Mouse (Mus musculus) 3134 (cell line): Measurements from ENCODE around the gene Zfp704.

Experiments
- DNase-seq: peaks from one replicate; pipeline ENCODE4 v3.0.0-alpha.2; 2011; ENCODE audit warnings: low spot score; ENCODE audit not compliant: insufficient read length; ENCODE audit errors: extremely low read depth

Zfp704 gene

DNA sequence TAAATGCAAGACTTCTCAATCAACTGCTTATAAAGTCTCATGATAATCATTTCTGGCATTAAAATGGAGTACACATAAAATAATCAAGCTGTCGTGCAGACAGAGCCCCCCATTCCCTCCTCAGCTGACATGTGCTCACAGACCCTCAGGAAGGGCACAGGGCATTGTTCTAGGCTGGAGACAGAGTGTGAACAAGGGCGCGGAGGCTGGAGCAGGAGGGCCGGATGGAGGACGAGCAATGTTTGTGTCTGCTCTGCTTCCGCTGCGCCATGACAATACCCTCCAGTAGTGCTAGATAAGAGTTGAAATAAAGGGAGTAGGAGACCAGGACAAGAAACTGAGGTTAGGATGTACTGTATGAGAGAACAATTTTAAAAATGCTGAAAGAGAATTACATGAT, 46.3 kb downstream of the Zfp704 start:
- DNase-seq, result no peak

DNA sequence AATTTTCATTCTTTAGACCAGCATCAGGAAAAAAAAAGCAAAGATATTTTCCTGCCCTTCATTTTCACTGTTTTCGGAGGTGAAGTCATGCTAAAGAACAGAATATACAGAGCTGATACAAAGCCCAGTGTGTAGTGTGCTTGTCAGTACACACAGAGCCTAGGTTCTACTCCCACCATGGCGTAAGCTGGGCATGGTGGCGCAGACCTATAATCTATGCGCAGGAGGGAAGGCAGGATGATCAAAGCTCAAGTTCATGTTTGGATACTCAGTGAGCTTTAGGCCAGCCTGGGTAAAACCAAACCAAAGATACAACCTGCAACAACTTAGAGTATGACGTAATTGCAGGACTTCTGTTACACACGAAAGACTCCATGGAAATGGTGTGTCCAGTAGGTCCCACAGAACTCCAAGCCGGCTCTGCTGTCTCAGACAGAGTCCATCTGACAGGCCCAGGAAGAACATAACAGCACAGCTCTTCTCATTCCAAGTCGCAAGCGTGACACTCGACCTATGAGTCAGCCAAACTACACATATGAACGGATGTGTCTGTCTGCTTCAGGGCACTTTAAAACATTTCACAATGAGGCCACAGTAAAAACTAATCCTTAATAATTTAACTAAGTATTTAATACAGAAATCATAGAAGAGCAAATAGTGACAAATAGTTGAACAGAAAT, 47.1 kb downstream of the Zfp704 start:
- DNase-seq, result no peak

DNA sequence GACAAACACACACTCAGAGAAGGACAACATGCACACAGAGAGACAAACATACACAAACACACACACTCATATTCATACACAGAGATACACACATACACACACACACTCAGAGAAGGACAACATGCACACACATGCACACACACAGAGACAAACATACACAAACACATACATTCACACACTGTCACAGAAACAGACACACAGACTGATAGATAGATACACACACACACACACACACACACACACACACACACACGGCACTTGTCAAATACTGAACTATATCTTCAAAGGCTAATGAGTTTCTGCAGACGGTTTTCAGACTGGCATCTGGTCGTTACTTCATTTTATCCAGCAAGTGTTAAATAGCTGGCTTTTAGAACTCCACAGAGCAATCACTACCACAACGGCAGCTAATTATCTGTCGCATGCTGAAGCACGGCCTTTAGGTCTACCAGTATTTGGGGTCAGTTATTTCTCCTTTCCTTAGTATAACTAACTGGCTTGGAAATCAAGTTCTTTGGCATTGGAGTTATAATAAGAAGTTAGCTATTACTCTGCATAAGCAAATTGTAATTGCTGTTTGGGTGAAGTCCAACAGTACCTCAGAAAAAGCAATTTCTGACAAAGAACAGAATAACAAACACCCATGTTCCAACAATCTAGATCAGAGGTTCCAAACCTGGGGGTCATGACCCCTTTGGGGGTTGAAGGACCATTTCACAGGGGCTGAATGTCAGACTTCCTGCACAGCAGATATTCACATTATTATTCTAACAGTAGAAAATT, 51.9 kb downstream of the Zfp704 start:
- DNase-seq, result no peak

DNA sequence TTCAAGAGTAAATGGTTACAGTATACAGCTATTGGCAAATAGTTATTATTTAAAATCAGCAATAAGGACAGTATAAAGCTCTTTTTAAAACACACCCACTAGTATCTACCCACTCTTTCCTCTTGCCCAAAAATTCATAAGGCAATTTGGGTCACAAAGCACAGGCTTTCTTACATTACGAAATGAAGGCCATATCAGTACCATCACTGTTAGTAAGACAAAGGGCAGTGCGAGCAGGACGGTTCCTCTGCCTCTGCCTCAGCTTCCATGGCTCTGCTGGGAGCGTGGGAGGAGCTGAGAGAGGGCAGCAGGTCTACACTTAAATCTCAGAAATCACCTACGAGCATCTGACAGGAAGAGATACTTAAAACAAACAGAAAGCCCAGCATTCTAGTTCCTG, 53.7 kb downstream of the Zfp704 start:
- no peak for DNase-seq

DNA sequence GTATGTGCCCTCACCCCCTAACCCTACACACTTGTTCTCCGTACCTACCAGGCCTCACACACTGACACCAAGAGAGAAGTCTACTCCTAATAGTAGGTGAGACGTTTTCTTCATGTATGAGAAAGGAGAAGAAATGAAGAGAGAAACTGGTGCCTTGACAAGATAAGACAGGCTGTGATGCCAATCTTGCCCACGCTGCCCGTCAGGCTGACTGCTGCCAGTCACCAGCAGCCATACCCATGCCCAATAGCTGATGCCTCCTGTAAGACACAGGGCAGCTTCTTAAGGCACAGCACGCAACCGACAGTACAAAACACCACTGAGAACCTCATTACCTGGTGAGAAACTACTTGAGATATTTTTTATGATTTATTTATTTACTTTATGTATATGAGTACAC, 55.0 kb downstream of the Zfp704 start:
- DNase-seq, result no peak

DNA sequence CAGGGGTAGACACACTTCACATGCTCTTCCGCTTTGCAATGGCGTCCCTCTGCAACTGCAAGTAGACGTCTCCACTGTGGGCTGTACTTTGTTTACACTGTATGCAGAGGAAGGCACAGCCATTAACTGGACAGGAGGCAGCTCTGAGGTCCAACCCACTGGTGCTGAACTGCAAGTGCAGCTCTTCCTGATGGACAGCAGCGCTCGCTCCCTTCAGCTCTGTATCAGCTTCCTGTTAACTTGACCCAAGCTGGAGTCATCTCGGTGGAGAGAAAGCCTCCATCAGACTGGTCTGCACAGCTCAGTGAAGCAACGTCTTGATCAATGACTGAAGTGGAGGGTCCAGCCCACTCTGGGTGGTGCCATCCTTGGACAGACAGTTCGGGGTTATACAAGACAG, 57.6 kb downstream of the Zfp704 start:
- no peak for DNase-seq

DNA sequence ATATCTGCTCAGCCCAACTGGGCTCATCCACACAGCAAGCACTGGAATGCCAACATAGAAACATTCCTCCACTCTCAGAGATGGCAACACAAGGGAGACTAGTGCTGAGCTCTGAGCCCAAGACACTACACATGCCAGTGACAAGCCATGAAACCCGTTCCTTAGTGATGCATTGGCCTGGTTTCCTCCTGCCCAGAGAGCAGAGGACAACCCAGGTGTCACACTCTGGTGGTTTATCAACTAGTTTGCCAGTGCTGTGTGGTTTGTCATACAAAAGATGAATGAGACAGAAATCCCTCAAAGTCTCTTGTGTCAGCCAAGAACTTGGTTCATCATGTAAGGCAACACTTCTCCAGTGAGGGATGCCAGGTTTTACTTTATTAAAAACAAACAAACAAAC, 59.0 kb downstream of the Zfp704 start:
- DNase-seq, result no peak

DNA sequence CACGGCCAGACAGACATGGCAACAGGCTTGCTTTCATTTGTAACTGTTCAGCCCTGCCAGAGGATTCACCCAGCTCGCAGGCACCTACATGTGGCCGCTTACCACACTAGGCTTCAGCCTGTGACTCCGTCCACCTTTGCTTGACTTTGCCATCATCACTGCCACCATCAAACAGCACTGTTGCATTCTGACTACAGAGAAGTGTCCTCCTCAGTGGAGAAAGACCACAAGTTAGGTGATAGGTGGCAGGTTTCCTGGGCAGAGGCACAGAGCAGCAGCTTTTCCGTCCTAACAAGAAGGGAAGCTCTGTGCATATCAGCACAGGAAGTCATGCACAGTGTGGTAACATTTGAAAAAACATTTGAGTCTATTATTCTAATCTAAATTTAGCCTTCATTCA, 60.1 kb downstream of the Zfp704 start:
- no peak for DNase-seq

DNA sequence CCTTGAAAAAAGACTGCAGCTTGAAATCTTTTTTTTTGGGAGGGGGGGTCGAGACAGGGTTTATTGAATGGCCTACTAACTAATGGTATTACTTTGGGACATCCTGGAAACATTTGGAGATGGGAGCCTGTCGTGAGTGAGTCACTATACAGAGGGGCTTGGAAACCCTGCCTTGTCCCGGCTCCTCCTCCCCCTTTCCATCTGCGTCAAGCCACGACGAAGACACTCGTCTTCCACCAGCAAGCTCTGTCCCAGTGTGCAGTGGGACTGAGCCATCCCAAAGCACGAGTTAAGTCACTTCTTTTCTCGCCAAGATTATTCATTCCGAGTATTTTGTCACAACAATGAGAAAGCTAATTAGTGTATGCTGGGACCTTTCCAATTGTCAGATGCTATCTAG, 61.7 kb downstream of the Zfp704 start:
- no peak for DNase-seq

DNA sequence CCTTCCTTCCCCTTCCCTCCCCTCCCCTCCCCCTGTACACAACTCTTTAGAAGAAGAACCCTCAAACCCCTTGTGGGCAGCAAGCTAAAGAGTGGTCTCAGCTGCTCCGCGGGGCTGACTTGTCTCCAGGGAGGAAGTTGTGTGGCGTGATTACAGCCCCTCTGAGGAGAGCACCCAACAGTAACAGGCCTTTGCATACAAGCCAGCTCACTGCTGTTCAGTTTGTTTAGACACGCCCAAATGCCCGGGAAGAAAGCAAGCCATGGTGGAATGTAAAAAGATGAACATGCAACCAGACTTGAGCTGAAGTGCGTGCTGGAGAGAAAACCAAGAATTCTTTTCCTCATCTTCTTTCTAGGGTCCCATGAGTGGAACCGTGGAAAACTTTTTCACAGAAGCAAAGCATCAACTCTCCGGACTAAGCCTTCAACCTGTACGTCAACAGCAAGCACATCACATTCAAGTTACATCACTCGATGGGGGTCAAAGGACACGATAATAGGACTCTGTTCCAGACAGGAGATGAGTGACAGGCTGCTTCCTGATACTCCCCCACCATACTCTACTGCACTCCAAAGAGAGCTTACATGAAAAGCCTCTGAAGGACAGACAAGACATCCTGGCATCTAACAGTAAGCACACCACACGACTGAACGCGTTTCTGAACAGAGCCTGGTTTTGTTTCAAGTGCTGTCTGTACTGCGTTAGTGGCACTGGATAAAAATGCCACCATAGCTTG, 62.8 kb downstream of the Zfp704 start:
- no peak for DNase-seq

DNA sequence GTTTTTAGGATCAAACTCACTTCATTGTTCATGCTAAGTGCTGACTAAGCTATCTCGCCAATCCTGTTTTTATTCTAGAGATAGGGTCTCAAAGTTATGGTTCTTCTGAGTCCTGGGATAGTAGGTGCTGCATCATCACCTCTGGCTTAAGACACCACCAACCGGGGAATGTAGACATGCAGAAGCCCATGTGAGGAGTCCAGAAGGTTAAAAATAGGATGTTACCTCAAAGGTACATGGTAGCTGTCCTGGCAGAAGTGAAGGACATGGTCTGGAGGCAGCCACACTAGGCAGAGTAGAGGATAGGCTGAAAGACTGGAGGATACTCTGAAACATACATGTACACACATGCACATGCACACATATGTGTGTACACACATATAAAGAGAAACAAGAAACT, 65.5 kb downstream of the Zfp704 start:
- DNase-seq, result no peak

DNA sequence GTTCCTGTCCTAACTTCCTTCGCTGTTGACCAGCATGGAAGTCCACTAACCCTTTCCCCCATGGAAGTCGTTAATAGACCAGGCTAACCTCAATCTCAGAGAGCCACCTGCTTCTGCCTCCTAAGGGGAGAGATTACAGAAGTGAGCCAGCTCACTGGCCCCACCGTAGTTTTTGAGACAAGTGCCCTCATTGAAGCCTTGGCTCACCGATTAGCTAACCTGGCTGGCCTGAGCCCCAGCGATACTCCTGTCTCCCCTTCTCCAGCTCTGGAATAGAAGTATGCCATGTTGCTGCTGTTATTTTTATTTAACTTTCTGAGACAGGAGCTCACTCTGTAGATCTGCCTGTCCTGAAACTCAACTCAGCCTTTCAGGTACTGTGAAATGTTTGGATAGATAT, 66.0 kb downstream of the Zfp704 start:
- no peak for DNase-seq

DNA sequence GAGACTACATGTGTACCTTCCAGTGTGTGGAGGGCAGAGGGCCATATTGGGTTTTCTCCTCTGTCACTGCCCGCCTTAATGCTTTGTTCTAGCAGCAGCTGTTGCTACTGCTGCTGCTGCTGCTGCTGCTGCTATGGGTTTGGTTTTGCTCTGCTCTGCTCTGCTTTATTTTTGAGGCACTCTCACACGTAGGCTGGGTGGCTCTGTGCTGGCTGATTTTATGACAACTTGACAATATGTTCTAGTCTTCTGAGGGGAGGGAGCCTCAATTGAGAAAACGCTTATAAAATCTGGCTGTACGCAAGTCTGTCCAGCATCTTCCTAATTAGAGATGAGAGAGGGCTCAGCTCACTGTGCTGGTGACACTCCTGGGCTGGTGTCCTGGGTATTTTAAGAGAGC, 66.4 kb downstream of the Zfp704 start:
- DNase-seq, result no peak

DNA sequence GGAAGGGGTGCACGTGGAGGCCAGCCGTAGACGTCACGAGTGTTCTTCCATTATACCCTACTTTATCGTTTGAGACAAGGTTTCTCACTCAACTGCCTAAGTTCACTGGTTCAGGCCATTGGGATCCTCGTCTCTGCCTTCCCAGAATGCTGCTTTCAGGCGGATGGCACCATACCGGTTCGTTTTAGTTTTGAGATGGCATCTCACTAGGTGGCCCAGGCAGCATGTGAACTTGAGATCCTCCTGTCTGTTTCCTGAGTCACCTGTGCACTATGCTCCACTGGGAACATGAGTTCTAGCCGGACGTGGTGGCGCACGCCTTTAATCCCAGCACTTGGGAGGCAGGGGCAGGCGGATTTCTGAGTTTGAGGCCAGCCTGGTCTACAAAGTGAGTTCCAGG, 68.3 kb downstream of the Zfp704 start:
- no peak for DNase-seq

DNA sequence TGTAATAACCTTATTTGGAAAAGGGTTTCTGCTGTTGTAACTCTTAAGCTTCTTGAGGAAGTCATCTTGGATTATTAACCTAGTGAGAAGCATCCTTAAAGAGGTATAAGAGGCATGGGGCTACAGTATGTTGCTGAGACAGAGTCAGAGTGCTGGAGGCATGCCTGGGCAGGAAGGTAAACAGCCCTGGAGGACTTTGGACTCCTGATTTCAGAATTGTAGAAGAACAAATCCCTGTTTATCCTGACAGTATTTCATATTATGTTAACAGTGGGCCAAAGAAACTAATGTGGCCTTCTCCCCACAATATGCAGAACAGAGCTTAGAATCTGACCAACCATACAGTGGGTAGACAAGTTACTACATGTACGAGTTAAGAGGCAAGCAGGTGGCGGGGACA, 71.4 kb downstream of the Zfp704 start:
- no peak for DNase-seq

DNA sequence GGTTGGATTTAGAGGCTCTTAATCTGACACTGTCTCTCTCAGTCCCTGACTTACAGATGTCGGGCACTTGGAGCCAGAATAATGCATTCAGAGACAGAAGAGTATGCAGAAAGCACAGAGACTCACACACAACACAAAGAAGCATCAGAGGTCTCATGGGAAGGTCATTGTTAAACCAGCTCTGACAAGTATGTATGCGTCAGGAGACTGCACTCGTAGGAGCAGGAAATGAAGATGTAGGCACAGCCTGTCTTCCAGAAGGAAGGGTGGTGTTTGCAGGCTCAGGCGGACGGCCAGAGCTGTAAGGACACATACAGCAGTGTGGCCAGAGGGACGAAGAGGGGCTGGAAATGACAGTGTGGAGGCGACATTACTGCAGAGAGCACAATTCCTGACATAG, 72.0 kb downstream of the Zfp704 start:
- DNase-seq, result no peak

DNA sequence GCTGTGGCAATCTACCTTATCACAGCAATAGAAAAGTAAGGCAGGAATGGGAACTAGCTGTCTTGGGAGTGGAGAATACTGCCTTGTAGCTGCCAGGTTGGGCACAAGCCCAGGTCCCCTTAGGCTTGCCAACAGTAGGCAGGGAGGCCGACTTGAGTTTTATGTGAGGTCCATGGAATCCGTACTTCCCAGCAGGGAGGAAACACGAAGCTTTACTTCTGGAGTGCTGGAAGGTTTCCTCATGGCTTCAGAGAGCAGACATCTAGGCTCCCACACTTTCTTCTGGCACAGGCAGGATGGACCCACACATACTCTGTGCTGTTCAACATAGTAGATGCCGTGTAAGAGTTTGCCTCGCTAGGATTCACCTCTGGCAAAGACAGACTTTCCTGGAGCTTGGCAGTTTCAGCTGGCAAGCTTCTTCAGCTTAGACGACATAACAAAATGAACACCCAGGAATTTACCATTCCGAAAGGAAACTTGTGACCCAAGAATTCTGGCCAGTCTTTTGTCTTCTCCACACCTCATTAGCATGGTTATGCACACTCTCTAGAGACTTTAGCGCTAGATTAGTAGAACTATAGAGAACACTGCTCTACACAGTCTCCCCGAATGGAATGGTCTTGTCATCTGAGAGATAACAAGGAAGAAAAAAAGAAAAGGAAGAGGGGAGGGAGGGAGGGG, 79.6 kb downstream of the Zfp704 start:
- DNase-seq, result no peak

DNA sequence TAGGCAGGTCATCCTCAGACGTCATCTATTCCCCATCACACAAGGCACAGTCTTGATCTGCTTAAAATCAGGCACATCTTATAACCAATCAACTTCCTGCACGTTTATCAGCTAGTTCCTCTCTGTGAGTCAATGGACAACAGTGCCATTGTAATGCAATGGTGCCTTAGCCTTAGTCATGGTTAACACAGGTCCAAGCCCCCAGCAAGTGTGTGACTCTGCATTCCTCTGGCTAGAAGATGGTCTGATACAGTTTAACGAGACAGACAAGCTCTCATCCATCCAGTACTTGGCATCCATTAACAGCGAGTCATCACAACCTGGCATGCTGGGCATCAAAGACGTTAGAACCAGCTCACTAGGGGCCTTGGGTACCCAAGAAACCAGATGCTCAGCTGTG, 85.5 kb downstream of the Zfp704 start:
- DNase-seq, result no peak

DNA sequence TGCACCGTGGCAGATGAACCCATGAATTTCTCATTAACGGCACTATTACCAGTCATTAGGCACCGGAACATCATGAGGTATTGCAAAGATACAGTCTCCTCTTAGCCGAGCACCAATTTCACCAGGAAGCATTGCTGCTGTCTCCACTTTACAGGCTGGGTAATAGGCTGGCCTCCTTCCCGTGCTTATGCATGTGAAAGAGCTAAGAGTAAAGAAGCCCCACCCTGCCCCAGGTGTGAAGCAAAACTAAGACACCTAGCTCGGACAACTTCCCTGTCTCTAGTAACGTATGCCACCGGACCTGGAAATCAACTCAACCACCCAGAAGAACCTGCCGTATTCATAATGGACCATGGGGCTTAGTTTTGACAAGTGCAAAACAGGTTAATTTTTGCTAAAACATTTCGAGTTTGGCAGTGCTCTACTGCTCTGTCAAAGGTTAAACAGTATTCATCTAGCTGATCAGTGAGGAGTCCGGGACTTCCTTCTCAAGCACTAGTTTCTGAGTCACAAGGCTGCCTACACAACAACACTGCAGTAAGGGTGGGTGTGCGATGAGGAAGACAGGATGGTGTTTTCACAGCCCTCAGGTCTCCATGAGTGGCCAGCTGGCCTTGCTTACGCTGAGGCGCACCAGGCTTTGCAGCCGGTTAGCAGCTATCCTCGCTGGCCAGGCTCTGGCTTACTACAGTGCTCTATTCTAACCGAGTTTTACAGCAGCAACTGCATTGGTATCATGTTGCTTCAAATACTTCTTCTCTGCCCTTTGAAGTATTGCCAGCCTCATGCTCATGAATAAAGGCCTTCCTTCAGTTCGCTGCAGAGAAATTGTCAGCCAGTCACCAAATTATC, 86.6 kb downstream of the Zfp704 start:
- no peak for DNase-seq

DNA sequence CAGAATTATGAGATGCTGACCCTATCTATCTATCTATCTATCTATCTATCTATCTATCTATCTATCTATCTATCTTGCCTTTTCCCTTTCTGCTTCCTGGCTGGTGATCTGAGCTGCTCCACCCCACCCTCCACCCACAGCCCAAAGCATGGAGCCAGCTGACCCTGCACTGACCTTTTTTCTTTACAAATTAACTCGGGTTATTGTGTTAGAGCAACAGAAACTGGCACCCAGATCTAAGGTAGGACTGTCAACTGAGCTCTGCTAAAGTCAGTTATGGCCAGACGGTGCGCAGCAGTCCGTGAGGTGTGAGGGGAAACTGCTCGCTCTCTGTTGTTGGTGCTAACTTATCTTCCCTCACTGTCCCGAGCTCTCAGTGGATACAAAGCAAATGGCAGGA, 87.9 kb downstream of the Zfp704 start:
- DNase-seq, result no peak

DNA sequence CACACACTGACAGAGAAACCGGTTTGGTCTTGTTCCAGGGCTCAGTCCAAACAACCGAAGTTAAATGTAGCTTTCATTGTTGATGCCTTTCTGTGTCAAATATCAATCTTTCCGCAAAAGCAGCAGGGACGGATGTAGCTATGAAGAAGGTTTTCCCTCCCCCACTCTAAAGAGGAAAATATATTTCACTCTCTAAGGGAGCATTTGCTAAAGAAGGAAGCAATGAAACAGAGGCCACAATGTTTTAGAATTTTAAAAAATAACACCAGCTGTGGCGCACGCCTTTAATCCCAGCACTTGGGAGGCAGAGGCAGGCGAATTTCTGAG, 89.2 kb downstream of the Zfp704 start:
- DNase-seq, result no peak
